Mouse (Mus musculus): ENCODE results near the gene Il10ra. TPM values are rescaled to one million over a fixed set of nuclear protein-coding genes. Genes with fewer than 3 reads are reported as not detected.

Il10ra gene
- polyA plus RNA-seq, 1 experiment from 2014 or later: 1.1 TPM

- Histone ChIP-seq H3K27ac (ENCODE audit: low read length) (no peak overlapping the region), H3K9ac (replicated peaks; ENCODE audit: low read depth, low read length) (no peak overlapping the region), H3K9me3 (ENCODE audit: control insufficient read depth, low read depth, low read length) (no peaks in the 10 kb centered on the region), H3K27me3 (ENCODE audit: control insufficient read depth, insufficient read depth, low read length) (no peaks in the 10 kb centered on the region), H3K4me3 (ENCODE audit: low read depth, low read length) (no peak overlapping the region), H3K4me1 (ENCODE audit: control insufficient read depth, insufficient read depth, low read length) (no peaks in the 10 kb centered on the region), H3K36me3 (ENCODE audit: control insufficient read depth, insufficient read depth, low read length) (no peaks in the 10 kb centered on the region), H3K4me2 (replicated peaks; ENCODE audit: low read depth, low read length) (no peak overlapping the region)
- 56% methylated on average over 6 of the region's 6 CpGs for WGBS
- ATAC-seq (ENCODE audit: insufficient number of reproducible peaks, insufficient read depth, low FRiP score, low read depth): no peak
Observed at GRCm38 (mm10) chr9:45254021-45254420, 14.9 kb downstream of the Il10ra start.

GRCm38 (mm10) chr9:45252395-45252794, 16.6 kb downstream of the Il10ra start:
- ATAC-seq (ENCODE audit: insufficient number of reproducible peaks, insufficient read depth, low FRiP score, low read depth): no peak
- WGBS: 70% methylated on average over 6 of the region's 6 CpGs
- H3K36me3 ChIP-seq (ENCODE audit: control insufficient read depth, insufficient read depth, low read length): no peaks in the 10 kb centered on the region
- no peaks in the 10 kb centered on the region for H3K27me3 ChIP-seq (ENCODE audit: control insufficient read depth, insufficient read depth, low read length)
- no peak overlapping the region for H3K9ac ChIP-seq (replicated peaks; ENCODE audit: low read depth, low read length)
- H3K4me3 ChIP-seq (ENCODE audit: low read depth, low read length): no peak overlapping the region
- H3K4me2 ChIP-seq (replicated peaks; ENCODE audit: low read depth, low read length): no peak overlapping the region
- no peaks in the 10 kb centered on the region for H3K4me1 ChIP-seq (ENCODE audit: control insufficient read depth, insufficient read depth, low read length)
- H3K9me3 ChIP-seq (ENCODE audit: control insufficient read depth, low read depth, low read length): no peaks in the 10 kb centered on the region
- H3K27ac ChIP-seq (ENCODE audit: low read length): no peak overlapping the region

GRCm38 (mm10) chr9:45251990-45252389, 17.0 kb downstream of the Il10ra start:
- Histone ChIP-seq H3K27me3 (ENCODE audit: control insufficient read depth, insufficient read depth, low read length) (no peaks in the 10 kb centered on the region), H3K4me3 (ENCODE audit: low read depth, low read length) (no peak overlapping the region), H3K4me1 (ENCODE audit: control insufficient read depth, insufficient read depth, low read length) (no peaks in the 10 kb centered on the region), H3K27ac (ENCODE audit: low read length) (no peak overlapping the region), H3K36me3 (ENCODE audit: control insufficient read depth, insufficient read depth, low read length) (no peaks in the 10 kb centered on the region), H3K4me2 (replicated peaks; ENCODE audit: low read depth, low read length) (no peak overlapping the region), H3K9me3 (ENCODE audit: control insufficient read depth, low read depth, low read length) (no peaks in the 10 kb centered on the region), H3K9ac (replicated peaks; ENCODE audit: low read depth, low read length) (no peak overlapping the region)
- ATAC-seq (ENCODE audit: insufficient number of reproducible peaks, insufficient read depth, low FRiP score, low read depth): no peak
- WGBS: 67% methylated on average over 4 of the region's 4 CpGs

- Histone ChIP-seq H3K36me3 (ENCODE audit: control insufficient read depth, insufficient read depth, low read length) (no peaks in the 10 kb centered on the region), H3K4me2 (replicated peaks; ENCODE audit: low read depth, low read length) (no peak overlapping the region), H3K9me3 (ENCODE audit: control insufficient read depth, low read depth, low read length) (no peaks in the 10 kb centered on the region), H3K27ac (ENCODE audit: low read length) (no peak overlapping the region), H3K9ac (replicated peaks; ENCODE audit: low read depth, low read length) (no peak overlapping the region), H3K4me1 (ENCODE audit: control insufficient read depth, insufficient read depth, low read length) (no peaks in the 10 kb centered on the region), H3K4me3 (ENCODE audit: low read depth, low read length) (no peak overlapping the region), H3K27me3 (ENCODE audit: control insufficient read depth, insufficient read depth, low read length) (no peaks in the 10 kb centered on the region)
- no peak for ATAC-seq (ENCODE audit: insufficient number of reproducible peaks, insufficient read depth, low FRiP score, low read depth)
- 70% methylated on average over 3 of the region's 3 CpGs for WGBS
Observed at GRCm38 (mm10) chr9:45251281-45251680, 17.7 kb downstream of the Il10ra start.

GRCm38 (mm10) chr9:45250306-45250705, 18.6 kb downstream of the Il10ra start:
- ATAC-seq (ENCODE audit: insufficient number of reproducible peaks, insufficient read depth, low FRiP score, low read depth): no peak
- Histone ChIP-seq H3K9ac (replicated peaks; ENCODE audit: low read depth, low read length) (no peak overlapping the region), H3K27ac (ENCODE audit: low read length) (no peak overlapping the region), H3K4me1 (ENCODE audit: control insufficient read depth, insufficient read depth, low read length) (no peaks in the 10 kb centered on the region), H3K27me3 (ENCODE audit: control insufficient read depth, insufficient read depth, low read length) (no peaks in the 10 kb centered on the region), H3K9me3 (ENCODE audit: control insufficient read depth, low read depth, low read length) (no peaks in the 10 kb centered on the region), H3K4me3 (ENCODE audit: low read depth, low read length) (no peak overlapping the region), H3K36me3 (ENCODE audit: control insufficient read depth, insufficient read depth, low read length) (no peaks in the 10 kb centered on the region), H3K4me2 (replicated peaks; ENCODE audit: low read depth, low read length) (no peak overlapping the region)
- WGBS: 82% methylated on average over 7 of the region's 7 CpGs

GRCm38 (mm10) chr9:45247536-45247935, 21.4 kb downstream of the Il10ra start:
- Histone ChIP-seq H3K27ac (ENCODE audit: low read length) (no peak overlapping the region), H3K9me3 (ENCODE audit: control insufficient read depth, low read depth, low read length) (no peaks in the 10 kb centered on the region), H3K27me3 (ENCODE audit: control insufficient read depth, insufficient read depth, low read length) (no peaks in the 10 kb centered on the region), H3K4me3 (ENCODE audit: low read depth, low read length) (no peak overlapping the region), H3K9ac (replicated peaks; ENCODE audit: low read depth, low read length) (no peak overlapping the region), H3K36me3 (ENCODE audit: control insufficient read depth, insufficient read depth, low read length) (no peaks in the 10 kb centered on the region), H3K4me2 (replicated peaks; ENCODE audit: low read depth, low read length) (no peak overlapping the region), H3K4me1 (ENCODE audit: control insufficient read depth, insufficient read depth, low read length) (no peaks in the 10 kb centered on the region)
- WGBS: 68% methylated on average over 2 of the region's 2 CpGs
- ATAC-seq (ENCODE audit: insufficient number of reproducible peaks, insufficient read depth, low FRiP score, low read depth): no peak

GRCm38 (mm10) chr9:45246060-45246459, 22.9 kb downstream of the Il10ra start:
- no peak overlapping the region for H3K9ac ChIP-seq (replicated peaks; ENCODE audit: low read depth, low read length)
- no peak overlapping the region for H3K4me2 ChIP-seq (replicated peaks; ENCODE audit: low read depth, low read length)
- no peak overlapping the region for H3K4me3 ChIP-seq (ENCODE audit: low read depth, low read length)
- no peak for ATAC-seq (ENCODE audit: insufficient number of reproducible peaks, insufficient read depth, low FRiP score, low read depth)
- no peaks in the 10 kb centered on the region for H3K9me3 ChIP-seq (ENCODE audit: control insufficient read depth, low read depth, low read length)
- no peaks in the 10 kb centered on the region for H3K36me3 ChIP-seq (ENCODE audit: control insufficient read depth, insufficient read depth, low read length)
- H3K4me1 ChIP-seq (ENCODE audit: control insufficient read depth, insufficient read depth, low read length): no peaks in the 10 kb centered on the region
- H3K27ac ChIP-seq (ENCODE audit: low read length): no peak overlapping the region
- WGBS: 90% methylated on average over 6 of the region's 6 CpGs
- H3K27me3 ChIP-seq (ENCODE audit: control insufficient read depth, insufficient read depth, low read length): no peaks in the 10 kb centered on the region

GRCm38 (mm10) chr9:45245432-45245831, 23.5 kb downstream of the Il10ra start:
- H3K36me3 ChIP-seq (ENCODE audit: control insufficient read depth, insufficient read depth, low read length): no peaks in the 10 kb centered on the region
- WGBS: 68% methylated on average over 1 of the region's 1 CpGs
- ATAC-seq (ENCODE audit: insufficient number of reproducible peaks, insufficient read depth, low FRiP score, low read depth): no peak

GRCm38 (mm10) chr9:45241397-45241796, 27.6 kb downstream of the Il10ra start:
- 74% methylated on average over 5 of the region's 5 CpGs for WGBS
- no peak overlapping the region for H3K9ac ChIP-seq (replicated peaks; ENCODE audit: low read depth, low read length)
- no peaks in the 10 kb centered on the region for H3K4me1 ChIP-seq (ENCODE audit: control insufficient read depth, insufficient read depth, low read length)
- H3K4me3 ChIP-seq (ENCODE audit: low read depth, low read length): no peak overlapping the region
- no peak overlapping the region for H3K27ac ChIP-seq (ENCODE audit: low read length)
- ATAC-seq (ENCODE audit: insufficient number of reproducible peaks, insufficient read depth, low FRiP score, low read depth): no peak
- no peaks in the 10 kb centered on the region for H3K9me3 ChIP-seq (ENCODE audit: control insufficient read depth, low read depth, low read length)
- no peaks in the 10 kb centered on the region for H3K27me3 ChIP-seq (ENCODE audit: control insufficient read depth, insufficient read depth, low read length)
- no peaks in the 10 kb centered on the region for H3K36me3 ChIP-seq (ENCODE audit: control insufficient read depth, insufficient read depth, low read length)
- no peak overlapping the region for H3K4me2 ChIP-seq (replicated peaks; ENCODE audit: low read depth, low read length)

More at GRCm38 (mm10) chr9:45245432-45245831, 23.5 kb downstream of the Il10ra start:
- Histone ChIP-seq H3K27me3 (ENCODE audit: control insufficient read depth, insufficient read depth, low read length) (no peaks in the 10 kb centered on the region), H3K9ac (replicated peaks; ENCODE audit: low read depth, low read length) (no peak overlapping the region), H3K27ac (ENCODE audit: low read length) (no peak overlapping the region), H3K4me1 (ENCODE audit: control insufficient read depth, insufficient read depth, low read length) (no peaks in the 10 kb centered on the region), H3K9me3 (ENCODE audit: control insufficient read depth, low read depth, low read length) (no peaks in the 10 kb centered on the region), H3K4me3 (ENCODE audit: low read depth, low read length) (no peak overlapping the region), H3K4me2 (replicated peaks; ENCODE audit: low read depth, low read length) (no peak overlapping the region)

Measured in stomach, embryonic 14.5 days (tissue).